In genomic region chrX:70466897-70467296, GRCm38 (mm10) we compare ENCODE assay signal across 25 mouse cellular contexts.
"Had no signal": no experiment of that assay in that cellular context is flagged by ENCODE, and none has a peak within 500 bp of the region (broad histone marks: within the 10 kb centered on the region; RNA-seq: fewer than 3 reads in every experiment).

No protein-coding gene starts in this region.

- DNase-seq: forebrain, postnatal 0 days; gastrocnemius, postnatal 14 days; gastrocnemius, postnatal 36 days; heart, adult 11 months; heart, adult 2 months; heart, postnatal 14 days; heart, postnatal 36 days; kidney, adult 11 months; kidney, adult 2 months; kidney, adult 9 months; kidney, postnatal 14 days; kidney, postnatal 36 days; layer of hippocampus, adult 9-11 months; layer of hippocampus, postnatal 36 days; left cerebral cortex, postnatal 4 days had no signal

- H3K9ac ChIP-seq: forebrain, postnatal 0 days; heart, embryonic 13.5 days; heart, embryonic 15.5 days; hindbrain, embryonic 13.5 days; hindbrain, embryonic 15.5 days; kidney, embryonic 15.5 days; limb, embryonic 13.5 days; limb, embryonic 15.5 days had no signal

- H3K4me2 ChIP-seq: heart, embryonic 11.5 days; heart, embryonic 13.5 days; heart, embryonic 15.5 days; hindbrain, embryonic 13.5 days; hindbrain, embryonic 15.5 days; kidney, embryonic 15.5 days; limb, embryonic 13.5 days; limb, embryonic 15.5 days had no signal

- H3K27ac ChIP-seq: heart, adult 2 months; heart, embryonic 13.5 days; heart, embryonic 15.5 days; hindbrain, embryonic 13.5 days; hindbrain, embryonic 15.5 days; hindbrain, postnatal 0 days; kidney, embryonic 15.5 days; kidney, postnatal 0 days; limb, embryonic 13.5 days; limb, embryonic 15.5 days had no signal

- ATAC-seq: forebrain, postnatal 0 days; hindbrain, postnatal 0 days had no signal

- H3K27me3 ChIP-seq: heart, embryonic 13.5 days; heart, embryonic 15.5 days; hindbrain, embryonic 13.5 days; hindbrain, embryonic 15.5 days; kidney, embryonic 15.5 days; limb, embryonic 13.5 days; limb, embryonic 15.5 days had no signal

- H3K36me3 ChIP-seq: heart, embryonic 15.5 days; limb, embryonic 15.5 days had no signal

- H3K4me3 ChIP-seq: heart, adult 2 months; heart, embryonic 13.5 days; heart, embryonic 15.5 days; hindbrain, embryonic 13.5 days; hindbrain, embryonic 15.5 days; kidney, embryonic 15.5 days; limb, embryonic 13.5 days; limb, embryonic 15.5 days had no signal

- H3K4me1 ChIP-seq: heart, embryonic 13.5 days; heart, embryonic 15.5 days; hindbrain, embryonic 13.5 days; hindbrain, embryonic 15.5 days; kidney, embryonic 15.5 days; limb, embryonic 13.5 days; limb, embryonic 15.5 days had no signal

- H3K9me3 ChIP-seq: heart, embryonic 13.5 days; heart, embryonic 15.5 days; hindbrain, embryonic 13.5 days; hindbrain, embryonic 15.5 days; kidney, embryonic 15.5 days; limb, embryonic 13.5 days; limb, embryonic 15.5 days had no signal
